Mouse (Mus musculus): ENCODE results near the gene Sgce. TPM values are rescaled to one million over a fixed set of nuclear protein-coding genes. Genes with fewer than 3 reads are reported as not detected.
A peak's percentile ranks its signal among the peaks of the same experiment; 100 is the strongest.

Gene Sgce
- polyA plus RNA-seq, 1 experiment from 2014 or later = 72.9 TPM

DNA sequence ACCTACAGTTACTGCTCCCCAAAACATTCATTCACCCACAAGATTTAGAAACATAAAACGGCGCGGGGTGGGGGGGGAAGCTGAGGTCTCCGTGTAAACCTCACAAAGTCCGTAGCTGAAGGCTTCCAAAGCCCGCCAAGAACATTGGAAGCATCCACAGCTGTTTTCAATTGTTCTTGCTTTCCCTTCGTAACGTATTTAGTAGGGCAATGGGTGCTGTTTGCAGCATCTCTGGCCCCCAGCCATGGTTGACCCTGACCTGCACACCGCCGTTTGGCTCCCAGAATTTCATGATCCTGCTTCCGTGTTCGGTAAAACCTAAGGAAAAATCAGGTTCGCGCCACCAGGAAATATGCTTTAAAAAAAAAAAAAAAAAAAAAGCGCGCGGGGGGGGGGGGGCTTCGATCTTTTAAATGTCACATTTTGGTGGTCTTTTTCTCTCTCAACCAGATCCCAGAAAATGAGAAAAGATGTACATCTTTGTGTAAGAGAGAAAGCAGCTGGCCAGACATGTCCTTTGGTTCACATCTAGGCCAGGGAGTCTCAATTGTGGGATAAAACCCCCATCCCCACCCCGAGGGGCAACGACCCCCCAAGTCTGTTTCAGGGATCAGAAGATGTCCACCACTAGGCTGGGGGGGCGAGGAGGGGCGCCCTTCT lies 841 bp downstream of the Sgce start:
- 41% methylated on average over 22 of the region's 22 CpGs for WGBS
- Histone ChIP-seq H3K9me3 (replicated peaks) (0 out of 2 replicates have a peak, but pooled peaks cover 8% of the 10 kb centered on the region), H3K4me3 (replicated peaks) (peak overlapping the region; percentile 51), H3K4me2 (replicated peaks) (peak overlapping the region; percentile 69), H3K27ac (replicated peaks) (peak overlapping the region; percentile 61), H3K4me1 (peaks cover 2% of the 10 kb centered on the region; the same call in 1 of the 2 replicates), H3K36me3 (no peaks in the 10 kb centered on the region), H3K27me3 (no peaks in the 10 kb centered on the region), H3K9ac (peak overlapping the region; percentile 40)
- no peak for ATAC-seq (ENCODE audit: insufficient number of reproducible peaks, low FRiP score, low TSS enrichment, low read depth)

- Histone ChIP-seq H3K27ac (replicated peaks) (no peak overlapping the region), H3K9me3 (replicated peaks) (no peaks in the 10 kb centered on the region), H3K27me3 (no peaks in the 10 kb centered on the region), H3K4me2 (replicated peaks) (no peak overlapping the region), H3K9ac (no peak overlapping the region), H3K4me3 (replicated peaks) (no peak overlapping the region), H3K4me1 (peaks cover 32% of the 10 kb centered on the region), H3K36me3 (no peaks in the 10 kb centered on the region)
- ATAC-seq (ENCODE audit: insufficient number of reproducible peaks, low FRiP score, low TSS enrichment, low read depth) = no peak
- 11% methylated on average over 6 of the region's 6 CpGs for WGBS
Measured at GRCm38 (mm10) chr6:4740511-4740910, 6.5 kb downstream of the Sgce start.

GRCm38 (mm10) chr6:4739522-4740355 lies 7.3 kb downstream of the Sgce start:
- no peaks in the 10 kb centered on the region for H3K27me3 ChIP-seq
- H3K9me3 ChIP-seq (replicated peaks) = no peaks in the 10 kb centered on the region
- peaks cover 32% of the 10 kb centered on the region for H3K4me1 ChIP-seq
- no peak overlapping the region for H3K4me3 ChIP-seq (replicated peaks)
- ATAC-seq (ENCODE audit: insufficient number of reproducible peaks, low FRiP score, low TSS enrichment, low read depth) = no peak
- H3K9ac ChIP-seq = no peak overlapping the region
- no peak overlapping the region for H3K27ac ChIP-seq (replicated peaks)
- H3K36me3 ChIP-seq = no peaks in the 10 kb centered on the region
- 26% methylated on average over 13 of the region's 13 CpGs for WGBS
- H3K4me2 ChIP-seq (replicated peaks) = no peak overlapping the region

GRCm38 (mm10) chr6:4738717-4739116 lies 8.3 kb downstream of the Sgce start:
- Histone ChIP-seq H3K4me3 (replicated peaks) (no peak overlapping the region), H3K4me1 (peaks cover 32% of the 10 kb centered on the region), H3K36me3 (no peaks in the 10 kb centered on the region), H3K9ac (no peak overlapping the region), H3K27me3 (no peaks in the 10 kb centered on the region), H3K4me2 (replicated peaks) (no peak overlapping the region), H3K9me3 (replicated peaks) (no peaks in the 10 kb centered on the region), H3K27ac (replicated peaks) (no peak overlapping the region)
- ATAC-seq (ENCODE audit: insufficient number of reproducible peaks, low FRiP score, low TSS enrichment, low read depth) = no peak
- WGBS = 39% methylated on average over 2 of the region's 2 CpGs

DNA sequence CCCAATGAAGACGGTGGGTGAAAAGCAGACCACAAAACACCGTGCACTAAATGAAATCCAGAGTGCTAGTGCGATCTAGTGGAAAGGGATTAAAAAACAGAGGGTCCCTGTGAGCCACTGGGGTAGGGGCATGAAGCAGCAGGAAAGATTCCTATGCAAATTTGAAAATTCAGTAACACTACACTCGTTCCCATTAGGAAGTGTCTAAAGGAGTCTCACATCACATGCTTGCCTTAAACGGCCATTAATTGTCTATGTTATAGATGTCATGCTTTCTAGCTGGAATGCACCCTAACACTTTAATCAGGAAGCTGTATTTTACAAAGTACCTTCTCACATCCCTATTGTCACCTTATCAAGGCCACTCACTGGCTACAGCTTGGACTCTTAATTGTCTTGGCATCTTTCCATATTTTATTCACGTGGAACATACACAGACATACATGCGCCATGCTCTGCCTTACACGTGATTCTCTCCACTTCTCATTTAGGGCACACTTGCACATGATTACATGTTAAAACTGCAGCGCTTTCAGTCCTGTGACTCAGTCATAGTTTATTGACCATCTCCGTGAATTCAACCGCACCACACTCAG lies 8.9 kb downstream of the Sgce start:
- Histone ChIP-seq H3K36me3 (no peaks in the 10 kb centered on the region), H3K4me3 (replicated peaks) (no peak overlapping the region), H3K27me3 (no peaks in the 10 kb centered on the region), H3K4me1 (peaks cover 34% of the 10 kb centered on the region), H3K27ac (replicated peaks) (no peak overlapping the region), H3K9ac (no peak overlapping the region), H3K9me3 (replicated peaks) (no peaks in the 10 kb centered on the region), H3K4me2 (replicated peaks) (no peak overlapping the region)
- 45% methylated on average over 11 of the region's 11 CpGs for WGBS
- ATAC-seq (ENCODE audit: insufficient number of reproducible peaks, low FRiP score, low TSS enrichment, low read depth) = no peak

DNA sequence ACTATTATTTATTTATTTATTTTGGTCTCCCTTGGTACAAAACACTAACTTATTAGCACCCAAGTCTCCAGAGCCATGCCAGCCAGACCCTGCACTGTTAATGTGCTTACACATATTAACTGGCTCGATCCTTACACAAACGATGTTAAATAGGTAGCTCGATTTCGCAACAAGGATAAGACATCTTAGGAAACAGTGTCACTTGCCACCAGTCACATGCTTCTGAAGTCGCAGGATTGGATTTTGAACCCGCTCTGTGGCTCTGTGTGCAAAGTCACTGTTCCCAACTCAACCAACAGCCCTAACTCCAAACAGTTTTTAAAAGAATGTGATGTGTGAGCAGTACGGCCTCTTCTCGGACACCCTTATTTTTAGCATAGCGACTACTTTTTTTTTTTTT lies 10.6 kb downstream of the Sgce start:
- H3K27me3 ChIP-seq = no peaks in the 10 kb centered on the region
- H3K4me1 ChIP-seq = peaks cover 39% of the 10 kb centered on the region
- 83% methylated on average over 9 of the region's 9 CpGs for WGBS
- H3K9ac ChIP-seq = no peak overlapping the region
- no peaks in the 10 kb centered on the region for H3K9me3 ChIP-seq (replicated peaks)
- H3K4me2 ChIP-seq (replicated peaks) = no peak overlapping the region
- no peaks in the 10 kb centered on the region for H3K36me3 ChIP-seq
- no peak overlapping the region for H3K4me3 ChIP-seq (replicated peaks)
- no peak for ATAC-seq (ENCODE audit: insufficient number of reproducible peaks, low FRiP score, low TSS enrichment, low read depth)
- no peak overlapping the region for H3K27ac ChIP-seq (replicated peaks)

DNA sequence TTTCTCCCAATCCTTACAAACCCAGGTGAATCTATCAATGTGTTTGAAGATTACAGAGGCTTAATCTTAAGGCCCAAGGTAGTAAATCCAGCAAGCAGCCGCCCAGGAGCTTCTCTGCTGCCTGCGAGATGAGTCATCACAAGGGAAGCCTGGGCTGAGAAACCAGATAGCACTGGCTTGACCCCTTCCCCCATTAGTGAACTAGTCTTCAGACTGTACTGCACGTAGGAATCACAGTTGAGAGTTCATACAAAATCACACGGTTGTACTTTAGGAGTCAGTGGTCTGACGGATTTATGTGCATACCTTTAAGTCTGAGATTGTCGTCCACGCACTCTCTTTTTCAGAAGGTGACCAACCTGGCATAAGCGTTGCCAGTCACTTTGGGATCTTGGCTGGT lies 13.8 kb downstream of the Sgce start:
- no peak for ATAC-seq (ENCODE audit: insufficient number of reproducible peaks, low FRiP score, low TSS enrichment, low read depth)
- Histone ChIP-seq H3K4me3 (replicated peaks) (no peak overlapping the region), H3K4me2 (replicated peaks) (no peak overlapping the region), H3K36me3 (no peaks in the 10 kb centered on the region), H3K27me3 (no peaks in the 10 kb centered on the region), H3K27ac (replicated peaks) (no peak overlapping the region), H3K9ac (no peak overlapping the region), H3K4me1 (peaks cover 14% of the 10 kb centered on the region), H3K9me3 (replicated peaks) (no peaks in the 10 kb centered on the region)
- WGBS = 68% methylated on average over 8 of the region's 8 CpGs

DNA sequence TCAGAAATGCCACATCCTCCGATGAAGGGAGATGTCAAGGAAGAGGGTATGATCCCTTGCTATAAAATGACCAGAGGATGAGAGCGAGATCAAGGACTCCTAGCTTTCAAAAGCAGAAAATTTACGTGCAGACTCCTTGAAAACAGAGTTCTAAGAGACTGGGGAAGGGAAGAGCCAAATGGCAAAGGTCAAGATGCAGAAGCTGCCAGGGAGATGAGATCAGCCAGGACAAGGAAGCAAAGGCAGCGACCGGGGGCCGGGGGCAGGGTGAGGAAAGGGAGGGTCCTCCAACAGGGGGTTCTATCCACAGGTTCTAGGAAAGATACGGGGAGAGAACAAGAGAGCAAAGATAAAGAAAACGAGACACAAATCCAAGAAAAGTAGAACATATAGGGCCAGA lies 15.3 kb downstream of the Sgce start:
- Histone ChIP-seq H3K4me3 (replicated peaks) (no peak overlapping the region), H3K9me3 (replicated peaks) (no peaks in the 10 kb centered on the region), H3K27ac (replicated peaks) (no peak overlapping the region), H3K4me2 (replicated peaks) (no peak overlapping the region), H3K9ac (no peak overlapping the region), H3K27me3 (no peaks in the 10 kb centered on the region), H3K4me1 (peaks cover 7% of the 10 kb centered on the region), H3K36me3 (no peaks in the 10 kb centered on the region)
- no peak for ATAC-seq (ENCODE audit: insufficient number of reproducible peaks, low FRiP score, low TSS enrichment, low read depth)
- WGBS = 69% methylated on average over 8 of the region's 8 CpGs

GRCm38 (mm10) chr6:4728305-4728704 lies 18.7 kb downstream of the Sgce start:
- Histone ChIP-seq H3K4me1 (peaks cover 12% of the 10 kb centered on the region), H3K27me3 (no peaks in the 10 kb centered on the region), H3K4me3 (replicated peaks) (no peak overlapping the region), H3K9ac (no peak overlapping the region), H3K4me2 (replicated peaks) (no peak overlapping the region), H3K27ac (replicated peaks) (no peak overlapping the region), H3K9me3 (replicated peaks) (no peaks in the 10 kb centered on the region), H3K36me3 (no peaks in the 10 kb centered on the region)
- ATAC-seq (ENCODE audit: insufficient number of reproducible peaks, low FRiP score, low TSS enrichment, low read depth) = no peak
- WGBS = 68% methylated on average over 2 of the region's 2 CpGs

DNA sequence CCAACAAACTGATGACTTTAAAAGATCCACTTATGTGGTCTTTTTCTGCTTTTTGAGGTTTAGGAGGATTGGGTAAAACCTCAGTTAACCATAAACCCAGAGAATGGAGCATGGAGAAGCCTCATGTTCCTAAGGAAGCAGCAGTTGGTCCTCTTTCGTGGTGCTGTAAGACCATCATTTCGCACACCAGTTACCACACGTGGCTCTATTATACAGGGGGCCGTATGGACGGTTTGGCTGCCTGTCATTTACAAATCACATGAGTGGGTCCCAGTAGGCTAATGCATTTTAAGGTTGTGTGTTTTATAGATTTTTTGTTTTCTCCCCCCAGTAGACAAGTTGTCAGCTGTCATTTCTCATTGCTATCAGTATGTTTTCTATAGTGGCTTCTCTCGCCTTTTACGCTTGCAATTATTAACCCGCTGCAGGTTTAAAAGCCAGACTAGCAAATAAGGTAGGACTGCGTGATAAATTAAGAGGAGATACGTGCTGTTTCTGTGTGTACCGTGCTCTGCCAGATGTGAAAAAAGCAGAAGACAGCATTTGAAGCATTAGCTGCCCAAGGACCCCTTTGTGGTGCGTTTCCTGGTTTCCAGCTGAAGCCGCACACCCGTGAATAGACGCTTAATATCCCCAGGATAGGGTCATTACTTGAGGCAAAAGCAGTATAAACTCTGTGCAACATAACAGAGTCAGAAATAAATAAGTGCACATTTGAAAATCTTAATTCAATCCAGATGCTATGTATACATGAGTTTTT lies 22.8 kb downstream of the Sgce start:
- Histone ChIP-seq H3K36me3 (no peaks in the 10 kb centered on the region), H3K4me1 (peaks cover 9% of the 10 kb centered on the region; the same call in 1 of the 2 replicates), H3K27ac (replicated peaks) (peak overlapping the region; percentile 28; the same call in 1 of the 2 replicates), H3K9me3 (replicated peaks) (no peaks in the 10 kb centered on the region), H3K4me2 (replicated peaks) (no peak overlapping the region), H3K4me3 (replicated peaks) (no peak overlapping the region), H3K9ac (no peak overlapping the region), H3K27me3 (no peaks in the 10 kb centered on the region)
- ATAC-seq (ENCODE audit: insufficient number of reproducible peaks, low FRiP score, low TSS enrichment, low read depth) = no peak
- WGBS = 48% methylated on average over 15 of the region's 15 CpGs

DNA sequence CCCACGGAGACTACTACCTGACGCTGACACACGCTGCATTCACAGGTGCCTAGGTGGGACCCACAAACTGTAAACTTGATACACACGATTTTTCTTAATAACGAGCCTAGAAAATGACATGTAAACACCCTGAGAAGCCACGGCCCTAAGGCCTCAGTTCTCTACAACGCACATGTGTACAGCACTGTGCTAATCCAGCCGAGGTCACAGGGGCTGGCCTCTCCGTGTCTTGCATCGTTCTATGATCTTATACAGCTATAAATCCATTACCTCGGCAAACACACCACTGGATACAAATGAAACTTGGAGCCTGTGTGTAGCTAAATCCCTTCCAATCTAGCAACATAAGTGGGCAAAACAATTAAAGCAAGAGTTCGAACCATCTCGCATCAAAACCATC lies 24.3 kb downstream of the Sgce start:
- H3K36me3 ChIP-seq = no peaks in the 10 kb centered on the region
- no peak for ATAC-seq (ENCODE audit: insufficient number of reproducible peaks, low FRiP score, low TSS enrichment, low read depth)

More for the DNA sequence above, 24.3 kb downstream of the Sgce start:
- H3K9me3 ChIP-seq (replicated peaks) = no peaks in the 10 kb centered on the region
- no peaks in the 10 kb centered on the region for H3K27me3 ChIP-seq
- no peak overlapping the region for H3K4me2 ChIP-seq (replicated peaks)
- no peak overlapping the region for H3K9ac ChIP-seq
- 78% methylated on average over 13 of the region's 13 CpGs for WGBS
- H3K27ac ChIP-seq (replicated peaks) = no peak overlapping the region
- peaks cover 9% of the 10 kb centered on the region; the same call in 1 of the 2 replicates for H3K4me1 ChIP-seq
- no peak overlapping the region for H3K4me3 ChIP-seq (replicated peaks)

Data from embryonic facial prominence, embryonic 15.5 days (tissue).